Mouse (Mus musculus) ovary, adult 18-20 months (tissue): ENCODE data around the gene Msh3.
"Not testable (repeated sequence)": the region's sequence is repeated elsewhere in the genome, so short reads cannot be mapped to it uniquely, and the experiment has no call there.

Experiments
- DNase-seq: peaks from one replicate; pipeline ENCODE4 v3.0.0; 2022; ENCODE audit warnings: low spot score, mixed read lengths

The Msh3 gene

GRCm38 (mm10) chr13:92354456-92355271, at the start of gene Msh3, which contains the start of gene Dhfr:
TSS of gene Msh3 (minus strand) at chr13:92355003.
TSS of gene Dhfr (plus strand) at chr13:92354726.
- DNase-seq, result peak; percentile 94

DNA sequence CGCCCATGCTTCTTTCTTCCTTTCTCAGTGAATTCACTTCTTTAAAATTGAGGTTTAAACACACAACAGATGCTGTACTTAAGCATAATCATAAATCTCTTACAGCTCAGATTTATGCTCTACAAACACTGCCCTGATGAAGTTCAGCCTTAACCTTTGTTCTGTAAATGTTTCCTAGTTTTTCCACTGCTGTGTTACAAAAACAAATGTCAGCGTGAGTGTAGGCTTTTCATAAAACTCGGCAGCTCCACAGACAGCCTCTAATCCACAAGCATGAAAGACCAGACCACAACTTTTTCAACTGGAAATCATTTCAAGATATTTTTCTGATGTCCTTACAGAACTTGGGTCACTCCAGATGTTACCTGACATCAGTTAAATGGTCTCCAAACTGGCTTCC, 48.7 kb upstream of the Msh3 start:
- DNase-seq, result no peak

GRCm38 (mm10) chr13:92402063-92402462, 47.3 kb upstream of the Msh3 start:
- no peak for DNase-seq

GRCm38 (mm10) chr13:92398491-92399384, 43.9 kb upstream of the Msh3 start:
- no peak for DNase-seq

GRCm38 (mm10) chr13:92393047-92393661, 38.4 kb upstream of the Msh3 start:
- DNase-seq, result no peak

DNA sequence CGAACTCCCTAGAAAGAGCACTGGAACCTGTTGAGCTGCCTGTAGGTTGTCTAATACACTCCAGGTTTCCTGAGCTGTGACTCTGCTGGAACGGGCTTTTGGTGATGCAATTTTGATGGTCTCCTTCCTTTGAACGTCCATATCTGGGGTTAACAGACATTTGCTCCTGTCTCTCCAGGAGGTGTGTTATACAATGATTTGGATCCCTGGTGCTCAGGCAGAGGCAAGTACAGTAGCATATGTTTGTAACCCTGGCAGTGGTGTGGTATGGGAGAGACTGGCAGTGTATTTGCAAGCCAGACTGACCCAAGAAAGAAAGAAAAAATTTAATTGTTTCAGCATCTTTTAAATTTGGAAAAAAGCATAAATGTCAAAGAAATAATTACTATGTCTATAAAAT, 32.6 kb upstream of the Msh3 start:
- no peak for DNase-seq

- DNase-seq, result not testable (repeated sequence)
Measured at GRCm38 (mm10) chr13:92371466-92371865, 16.7 kb upstream of the Msh3 start.

- no peak for DNase-seq
Measured at GRCm38 (mm10) chr13:92370811-92371210, 16.0 kb upstream of the Msh3 start.

- no peak for DNase-seq
Measured at GRCm38 (mm10) chr13:92365312-92365711, 10.5 kb upstream of the Msh3 start.

DNA sequence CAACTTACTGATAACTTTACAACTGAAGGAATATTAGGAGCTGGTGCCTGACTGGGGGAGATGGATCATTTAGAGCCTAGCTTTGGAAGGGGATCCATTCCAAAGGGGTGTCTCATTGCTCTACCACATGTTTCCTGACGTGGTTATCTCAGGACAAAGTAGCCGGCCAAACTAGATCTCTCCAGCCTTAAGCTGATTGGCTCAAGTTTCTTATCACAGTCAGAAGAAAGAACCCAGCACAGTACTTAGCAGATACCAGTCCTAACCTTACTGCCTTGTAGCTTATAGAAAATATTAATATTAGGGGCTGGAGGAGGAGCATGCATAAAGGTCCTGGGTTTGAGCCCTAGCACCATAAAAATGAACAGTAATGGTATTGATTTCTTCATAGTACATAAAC, 6.8 kb upstream of the Msh3 start:
- DNase-seq, result no peak

- DNase-seq, result no peak
Measured at GRCm38 (mm10) chr13:92357644-92358043, 2.8 kb upstream of the Msh3 start.

- DNase-seq, result no peak
Measured at GRCm38 (mm10) chr13:92356376-92356775, 1.6 kb upstream of the Msh3 start.

DNA sequence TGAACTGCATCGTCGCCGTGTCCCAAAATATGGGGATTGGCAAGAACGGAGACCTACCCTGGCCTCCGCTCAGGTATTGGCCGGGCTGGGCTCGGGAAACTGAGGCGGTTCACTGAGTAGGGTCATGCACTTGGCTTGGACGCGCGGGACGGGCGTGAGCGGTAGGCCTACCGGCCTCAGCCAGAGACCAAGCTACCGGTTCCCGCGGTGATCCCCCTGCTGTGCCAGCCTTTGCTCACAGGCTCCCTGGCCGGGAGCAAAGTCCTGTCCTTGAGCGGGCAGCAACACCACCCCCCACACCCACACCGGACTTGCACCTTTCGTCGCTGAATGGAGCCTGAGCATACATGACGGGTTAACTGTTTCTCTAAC, 455 bp upstream of the Msh3 start:
- DNase-seq, result no peak

DNA sequence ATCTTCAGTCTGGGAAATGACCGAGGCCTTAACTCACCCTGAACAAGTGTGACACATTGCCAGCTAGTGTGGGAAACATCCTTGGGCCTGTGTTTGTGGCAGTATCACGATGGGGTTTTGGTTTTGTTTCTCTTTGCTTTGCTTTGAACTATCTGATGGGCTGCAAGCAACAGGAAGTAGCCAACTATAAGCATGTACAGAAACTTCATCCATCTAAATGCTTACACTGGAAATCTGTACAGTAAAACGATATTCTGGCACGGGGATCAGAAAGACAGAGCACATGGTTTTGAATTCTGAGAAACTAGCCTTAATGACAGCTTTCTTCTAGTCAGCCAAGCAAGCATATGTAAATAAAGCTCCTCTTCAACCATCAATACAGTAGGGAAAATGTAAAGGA, 847 bp downstream of the Msh3 start:
- no peak for DNase-seq

DNA sequence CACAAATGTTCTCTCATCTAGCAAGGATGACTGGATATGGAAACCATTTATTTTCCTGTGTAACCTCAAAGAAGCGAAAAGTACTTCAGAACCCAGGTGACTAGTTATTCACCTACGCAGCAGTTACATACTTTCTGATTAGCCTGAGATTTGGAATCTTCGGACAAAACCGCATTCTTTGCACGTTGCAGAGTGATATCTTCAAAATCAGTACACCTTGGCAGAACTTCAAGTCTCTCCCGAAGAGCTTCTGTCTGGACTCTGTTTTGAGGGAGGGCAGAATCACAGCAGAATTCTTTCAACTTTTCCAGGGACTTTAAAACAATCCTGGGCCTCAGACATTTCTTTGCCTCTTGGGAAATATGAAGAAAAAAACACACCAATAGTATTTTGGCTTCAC, 3.7 kb downstream of the Msh3 start:
- DNase-seq, result no peak

GRCm38 (mm10) chr13:92346338-92346737, 8.5 kb downstream of the Msh3 start:
- DNase-seq, result no peak

DNA sequence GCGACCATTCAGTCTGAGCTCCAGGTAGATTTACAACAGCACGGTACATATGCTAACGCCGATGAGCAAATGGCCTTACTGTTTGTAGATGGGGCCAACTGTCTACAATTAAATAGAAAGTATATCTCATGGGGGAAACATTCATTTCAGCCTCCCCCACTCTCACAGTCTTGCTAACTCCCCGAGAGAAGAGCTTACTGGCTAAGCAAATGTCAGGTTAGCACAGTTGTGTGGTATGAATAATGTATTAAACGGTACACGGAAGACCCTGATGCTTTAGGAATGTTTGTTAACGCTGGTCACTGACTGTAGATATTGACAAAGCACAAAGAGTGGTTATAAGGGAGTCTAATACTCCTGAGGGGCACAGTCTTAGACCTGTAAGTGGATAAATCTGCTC, 10.8 kb downstream of the Msh3 start:
- no peak for DNase-seq

GRCm38 (mm10) chr13:92339787-92340186, 15.0 kb downstream of the Msh3 start:
- DNase-seq, result no peak

DNA sequence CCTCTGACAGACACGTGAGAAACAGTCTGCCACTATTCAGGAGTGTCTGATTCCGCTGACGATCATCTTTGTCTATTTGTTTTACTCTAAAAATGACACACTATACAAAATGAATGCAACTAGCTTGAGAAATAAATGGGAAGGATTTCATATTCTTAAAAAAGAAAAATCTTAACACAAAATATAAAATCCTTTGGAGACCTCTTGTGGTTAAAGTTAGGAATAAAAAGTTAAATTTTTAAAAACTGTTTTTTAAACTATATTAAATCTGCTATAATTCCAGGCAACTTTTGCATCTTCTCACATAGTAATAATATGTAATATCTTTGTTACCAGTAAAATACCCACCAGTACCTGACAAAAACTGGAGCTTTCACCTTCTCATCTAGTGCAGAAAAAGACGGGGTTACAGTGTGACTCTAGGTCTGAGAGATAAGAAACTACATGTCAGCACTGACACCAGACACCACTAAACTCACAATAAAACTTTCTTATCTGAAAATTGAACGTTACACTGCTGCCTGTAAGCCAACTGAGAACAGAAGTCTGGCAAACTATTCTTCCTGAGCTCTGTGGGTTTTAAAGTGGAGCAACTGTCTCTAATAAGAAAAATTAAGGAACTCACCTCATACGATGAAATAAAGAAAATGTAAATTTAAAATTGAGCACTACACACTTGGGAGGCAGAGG, 16.9 kb downstream of the Msh3 start:
- no peak for DNase-seq

GRCm38 (mm10) chr13:92336857-92337256, 17.9 kb downstream of the Msh3 start:
- DNase-seq, result no peak

GRCm38 (mm10) chr13:92332103-92332879, 22.5 kb downstream of the Msh3 start:
- DNase-seq, result no peak
